Mouse (Mus musculus) olfactory bulb, adult 2 months (tissue): ENCODE measurements around the gene Ppargc1a.

Experiments used
- CTCF ChIP-seq: fragments of 200-500 bp; IDR thresholded peaks from 2 replicates; pipeline ENCODE4 v1.5.1; 2012; ENCODE audit warnings: low read depth, mild to moderate bottlenecking, low read length, moderate library complexity; ENCODE audit not compliant: insufficient read depth
- POLR2A ChIP-seq: fragments of 200-500 bp; IDR thresholded peaks from 2 replicates; pipeline ENCODE4 v1.6.1; 2012; ENCODE audit warnings: mild to moderate bottlenecking, low read depth, low read length, moderate library complexity; ENCODE audit not compliant: insufficient read depth

DNA sequence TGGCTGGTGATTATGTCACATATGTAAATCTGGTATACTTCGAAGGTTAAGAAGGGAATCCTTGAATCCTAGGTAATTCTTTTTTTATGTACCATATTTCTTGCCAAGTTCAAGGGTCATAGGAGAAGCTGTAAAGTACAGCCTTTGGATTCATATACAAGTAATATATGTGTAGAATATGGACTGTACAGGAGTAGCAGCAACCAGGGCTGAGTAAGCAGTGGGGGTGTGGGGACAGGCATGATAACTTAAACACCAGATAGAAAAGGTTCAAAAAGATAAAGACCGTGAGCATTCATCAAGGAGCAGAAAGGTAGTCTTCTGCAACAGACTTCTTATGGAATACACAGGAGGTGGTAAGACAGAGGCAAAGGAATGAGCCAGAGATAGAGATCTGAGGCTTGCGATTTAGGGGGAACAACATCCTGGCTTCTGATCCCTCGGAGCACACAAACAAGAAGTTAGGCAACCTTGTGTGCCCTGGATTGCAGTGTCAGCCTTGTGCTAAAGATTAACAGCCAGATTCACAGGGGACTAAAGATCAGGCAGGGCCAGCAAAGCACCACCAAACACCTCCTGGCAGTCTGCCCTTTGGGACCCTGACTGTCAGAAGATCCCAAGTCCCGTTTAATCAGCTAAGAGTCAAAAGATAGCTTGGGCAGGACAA, 39.9 kb downstream of the Ppargc1a start:
- TF ChIP-seq POLR2A, result no peak
- no peak for TF ChIP-seq CTCF
